Mouse (Mus musculus) liver, embryonic 11.5 days (tissue): ENCODE measurements around the gene Pparg. TPM values are rescaled to one million over a fixed set of nuclear protein-coding genes. Genes with fewer than 3 reads are reported as not detected.

Experiments used
- ATAC-seq: fragments of 200-750 bp; cut with Nextera tagmentation; replicated peaks from 2 replicates; pipeline ENCODE4 v1.8.0; 2017; ENCODE audit warnings: moderate number of reproducible peaks, mild to moderate bottlenecking, moderate TSS enrichment, moderate library complexity; ENCODE audit not compliant: low FRiP score
- DNase-seq: peaks from one replicate; pipeline ENCODE4 v3.0.0-alpha.2; 2017; ENCODE audit warnings: low spot score
- H3K27ac ChIP-seq: fragments of 300-500 bp; sonication (generic); 2 replicates; pipeline ENCODE4 v1.5.1; 2014; ENCODE audit warnings: mild to moderate bottlenecking, low read depth, low read length, control low read depth
- H3K27me3 ChIP-seq: fragments of 300-500 bp; sonication (generic); replicated peaks from 2 replicates; pipeline ENCODE4 v1.6.1; 2014; ENCODE audit warnings: low read length, mixed read lengths; ENCODE audit not compliant: control insufficient read depth, insufficient read depth
- H3K36me3 ChIP-seq: fragments of 300-500 bp; sonication (generic); 2 replicates; pipeline ENCODE4 v1.6.1; 2014; ENCODE audit warnings: mild to moderate bottlenecking, low read length, moderate library complexity, mixed read lengths; ENCODE audit not compliant: control insufficient read depth, insufficient read depth
- H3K4me1 ChIP-seq: fragments of 300-500 bp; sonication (generic); replicated peaks from 2 replicates; pipeline ENCODE4 v1.6.1; 2014; ENCODE audit warnings: low read length, mixed read lengths; ENCODE audit not compliant: control insufficient read depth, insufficient read depth
- H3K4me2 ChIP-seq: fragments of 300-500 bp; sonication (generic); 2 replicates; pipeline ENCODE4 v1.6.1; 2014; ENCODE audit warnings: mild to moderate bottlenecking, control low read depth, moderate library complexity
- H3K4me3 ChIP-seq: fragments of 300-500 bp; sonication (generic); 2 replicates; pipeline ENCODE4 v1.5.1; 2014; ENCODE audit warnings: low read depth, low read length, control low read depth
- H3K9ac ChIP-seq: fragments of 300-500 bp; sonication (generic); 2 replicates; pipeline ENCODE4 v1.6.1; 2014; ENCODE audit warnings: low read depth, low read length, control low read depth
- H3K9me3 ChIP-seq: fragments of 300-500 bp; sonication (generic); 2 replicates; pipeline ENCODE4 v1.6.1; 2016; ENCODE audit warnings: low read length, inconsistent platforms, mixed read lengths; ENCODE audit not compliant: control insufficient read depth
- WGBS: fragments of 180-500 bp; shearing (Covaris S2); extraction: QIAGEN DNeasy Blood & Tissue Kit; methylation state at CpG from one replicate; pipeline ENCODE4 v1.1.7; 2014; 5-methylcytosine and 5-hydroxymethylcytosine counted together
- polyA plus RNA-seq: library from polyadenylated mRNA; unstranded; fragments of >200 nt; fragmentation: Nextera tagmentation; extraction: Ambion mirVana; gene quantifications from 2 replicates; pipeline ENCODE4 v1.2.1, GENCODE M21; 2014

Pparg gene
- polyA plus RNA-seq, 1 experiment from 2014 or later: 1.2 TPM

DNA sequence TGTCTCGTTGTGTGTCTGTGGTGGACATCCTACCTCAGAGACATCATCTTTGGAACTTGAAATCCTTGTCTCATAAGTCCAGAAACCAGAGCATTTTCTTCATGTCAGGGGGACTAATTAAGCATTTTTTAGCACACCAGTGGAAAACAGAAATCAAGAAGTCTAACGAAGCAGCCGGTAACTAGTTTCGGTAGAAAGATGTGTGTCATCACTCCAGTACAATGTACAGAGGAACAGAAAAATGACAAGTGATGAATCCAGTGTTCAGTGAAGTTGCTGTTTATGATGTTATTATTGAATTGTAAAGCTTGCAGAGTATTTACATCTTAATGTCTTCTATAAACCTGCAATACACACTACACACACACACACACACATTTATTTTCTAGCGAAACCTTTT is 19.8 kb downstream of the Pparg start:
- Histone ChIP-seq H3K4me2 (no peak overlapping the region), H3K9me3 (no peaks in the 10 kb centered on the region), H3K27me3 (no peaks in the 10 kb centered on the region), H3K27ac (no peak overlapping the region), H3K4me3 (no peak overlapping the region), H3K4me1 (no peaks in the 10 kb centered on the region), H3K9ac (no peak overlapping the region), H3K36me3 (no peaks in the 10 kb centered on the region)
- WGBS: 83% methylated on average over 5 of the region's 5 CpGs
- ATAC-seq (no peak), DNase-seq (no peak)

GRCm38 (mm10) chr6:115382712-115383111 is 22.0 kb downstream of the Pparg start:
- Histone ChIP-seq H3K9ac (no peak overlapping the region), H3K36me3 (no peaks in the 10 kb centered on the region), H3K4me3 (no peak overlapping the region), H3K27ac (no peak overlapping the region), H3K4me1 (no peaks in the 10 kb centered on the region), H3K9me3 (no peaks in the 10 kb centered on the region), H3K4me2 (no peak overlapping the region), H3K27me3 (no peaks in the 10 kb centered on the region)
- WGBS: 69% methylated on average over 5 of the region's 5 CpGs
- no peak for DNase-seq
- ATAC-seq: no peak

- H3K9ac ChIP-seq: no peak overlapping the region
- no peak overlapping the region for H3K27ac ChIP-seq
- WGBS: 80% methylated on average over 4 of the region's 4 CpGs
- H3K4me2 ChIP-seq: no peak overlapping the region
- no peaks in the 10 kb centered on the region for H3K36me3 ChIP-seq
- DNase-seq: no peak
- H3K4me1 ChIP-seq: no peaks in the 10 kb centered on the region
- no peak for ATAC-seq
- H3K27me3 ChIP-seq: no peaks in the 10 kb centered on the region
- H3K9me3 ChIP-seq: no peaks in the 10 kb centered on the region
- H3K4me3 ChIP-seq: no peak overlapping the region
Measured at GRCm38 (mm10) chr6:115389945-115390540, 29.3 kb downstream of the Pparg start.

DNA sequence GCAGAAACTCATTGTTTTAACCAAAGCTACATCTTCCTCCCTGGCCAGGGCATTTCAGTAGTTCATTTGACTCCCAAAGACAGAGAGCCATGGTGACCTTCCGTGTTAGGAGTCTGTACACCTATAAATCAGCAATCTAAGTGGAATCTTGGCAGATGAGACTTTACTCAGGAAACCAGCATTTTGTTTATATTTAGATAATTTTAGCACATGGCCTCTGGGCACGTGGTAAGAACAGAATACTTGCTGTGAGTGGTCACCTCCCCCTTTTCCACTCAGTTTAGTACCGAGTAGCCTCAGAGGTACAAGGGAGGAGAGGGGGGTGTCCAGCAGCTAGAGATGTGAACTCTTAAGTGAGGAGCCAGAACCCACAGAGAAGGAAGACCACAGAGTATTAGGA is 36.2 kb downstream of the Pparg start:
- Histone ChIP-seq H3K4me1 (no peaks in the 10 kb centered on the region), H3K9ac (no peak overlapping the region), H3K27me3 (no peaks in the 10 kb centered on the region), H3K27ac (no peak overlapping the region), H3K36me3 (no peaks in the 10 kb centered on the region), H3K9me3 (no peaks in the 10 kb centered on the region), H3K4me3 (no peak overlapping the region), H3K4me2 (no peak overlapping the region)
- WGBS: 47% methylated on average over 3 of the region's 3 CpGs
- ATAC-seq: no peak
- no peak for DNase-seq

- H3K9ac ChIP-seq: no peak overlapping the region
- no peak overlapping the region for H3K4me3 ChIP-seq
- no peaks in the 10 kb centered on the region for H3K36me3 ChIP-seq
- no peak for ATAC-seq
- H3K4me2 ChIP-seq: no peak overlapping the region
- no peak for DNase-seq
- no peak overlapping the region for H3K27ac ChIP-seq
- no peaks in the 10 kb centered on the region for H3K9me3 ChIP-seq
- no peaks in the 10 kb centered on the region for H3K4me1 ChIP-seq
- WGBS: 81% methylated on average over 2 of the region's 2 CpGs
- H3K27me3 ChIP-seq: no peaks in the 10 kb centered on the region
Measured at GRCm38 (mm10) chr6:115404354-115404753, 43.6 kb downstream of the Pparg start.

GRCm38 (mm10) chr6:115411477-115411876 is 50.7 kb downstream of the Pparg start:
- H3K4me1 ChIP-seq: no peaks in the 10 kb centered on the region
- H3K4me3 ChIP-seq: no peak overlapping the region
- H3K27me3 ChIP-seq: no peaks in the 10 kb centered on the region
- H3K9ac ChIP-seq: no peak overlapping the region
- H3K4me2 ChIP-seq: no peak overlapping the region
- no peaks in the 10 kb centered on the region for H3K36me3 ChIP-seq
- H3K27ac ChIP-seq: no peak overlapping the region
- DNase-seq (no peak), ATAC-seq (no peak)
- no peaks in the 10 kb centered on the region for H3K9me3 ChIP-seq
- 43% methylated on average over 1 of the region's 1 CpGs for WGBS

DNA sequence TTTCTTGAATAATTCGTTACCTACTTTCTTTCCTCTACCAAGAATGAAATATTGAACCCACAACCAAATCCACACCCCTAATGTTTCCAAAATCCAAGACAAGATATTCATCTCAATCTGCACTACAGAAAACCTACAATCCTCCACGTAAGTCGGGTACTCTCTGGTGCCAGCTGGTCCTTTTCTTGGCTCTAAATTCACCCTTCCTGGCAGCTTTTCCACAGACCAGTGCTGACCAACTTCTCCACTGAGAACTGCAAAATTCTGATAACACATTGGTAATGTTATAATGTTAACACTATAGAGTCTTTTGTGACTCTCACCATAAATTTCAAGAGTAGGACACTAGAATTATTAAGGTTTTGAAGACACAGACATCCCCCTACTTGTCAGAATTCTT is 57.4 kb downstream of the Pparg start:
- H3K4me3 ChIP-seq: no peak overlapping the region
- no peaks in the 10 kb centered on the region for H3K4me1 ChIP-seq
- 89% methylated on average over 3 of the region's 3 CpGs for WGBS
- no peaks in the 10 kb centered on the region for H3K27me3 ChIP-seq
- DNase-seq (no peak), ATAC-seq (no peak)
- H3K27ac ChIP-seq: no peak overlapping the region
- no peaks in the 10 kb centered on the region for H3K36me3 ChIP-seq
- no peaks in the 10 kb centered on the region for H3K9me3 ChIP-seq
- no peak overlapping the region for H3K9ac ChIP-seq
- no peak overlapping the region for H3K4me2 ChIP-seq

GRCm38 (mm10) chr6:115418964-115419363 is 58.2 kb downstream of the Pparg start:
- Histone ChIP-seq H3K4me1 (no peaks in the 10 kb centered on the region), H3K27me3 (no peaks in the 10 kb centered on the region), H3K27ac (no peak overlapping the region), H3K9me3 (no peaks in the 10 kb centered on the region), H3K36me3 (no peaks in the 10 kb centered on the region), H3K4me3 (no peak overlapping the region), H3K4me2 (no peak overlapping the region), H3K9ac (no peak overlapping the region)
- no peak for ATAC-seq
- no peak for DNase-seq
- WGBS: 74% methylated on average over 3 of the region's 3 CpGs

- no peak for ATAC-seq
- 32% methylated on average over 1 of the region's 1 CpGs for WGBS
- no peak for DNase-seq
- H3K27ac ChIP-seq: no peak overlapping the region
- H3K27me3 ChIP-seq: no peaks in the 10 kb centered on the region
- H3K36me3 ChIP-seq: no peaks in the 10 kb centered on the region
- no peak overlapping the region for H3K9ac ChIP-seq
- no peaks in the 10 kb centered on the region for H3K9me3 ChIP-seq
- H3K4me2 ChIP-seq: no peak overlapping the region
- no peaks in the 10 kb centered on the region for H3K4me1 ChIP-seq
- no peak overlapping the region for H3K4me3 ChIP-seq
Measured at GRCm38 (mm10) chr6:115420963-115421362, 60.2 kb downstream of the Pparg start.
